Mouse (Mus musculus) liver, embryonic 14.5 days (tissue): Measurements from ENCODE around the gene Ssr3.

ENCODE experiments used
- CTCF ChIP-seq: IDR thresholded peaks from 2 replicates; pipeline ENCODE4 v1.5.1; 2016; ENCODE audit warnings: antibody characterized with exemption, low read depth, control low read depth
- EP300 ChIP-seq: IDR thresholded peaks from 2 replicates; pipeline ENCODE4 v1.6.1; 2016; ENCODE audit warnings: antibody characterized with exemption, low read depth

GRCm38 (mm10) chr3:65391222-65391783 is 1.1 kb downstream of the Ssr3 start:
- TF ChIP-seq CTCF (no peak), EP300 (no peak)
